8 mouse cellular contexts compared by ENCODE assay signal in genomic region chr1:171065768-171066167, GRCm38 (mm10). TPM values are rescaled to one million over a fixed set of nuclear protein-coding genes. Genes with fewer than 3 reads are reported as not detected.
DNase-seq lines count a peak whose midpoint lies in the region; ATAC-seq lines count a peak whose summit lies in the region.
"Not testable (repeated sequence)": the region's sequence is repeated elsewhere in the genome, so short reads cannot be mapped to it uniquely, and the experiment has no call there.

No protein-coding gene starts in this region.

- not testable (repeated sequence) for H3K27ac ChIP-seq in heart, embryonic 12.5 days (ENCODE audit: poor library complexity, severe bottlenecking); intestine, embryonic 16.5 days (ENCODE audit: low read length)

- H3K9ac ChIP-seq in heart, embryonic 12.5 days; intestine, embryonic 16.5 days (ENCODE audit: low read depth, low read length): not testable (repeated sequence)

- peak overlapping the region; percentile 56 for H3K4me2 ChIP-seq in heart, embryonic 12.5 days
- peak overlapping the region; percentile 50 for H3K4me2 ChIP-seq in intestine, embryonic 16.5 days (ENCODE audit: low read depth, low read length)

- H3K9me3 ChIP-seq in heart, embryonic 12.5 days (replicated peaks); intestine, embryonic 16.5 days (ENCODE audit: control insufficient read depth, low read length): not testable (repeated sequence)

- peaks cover 31% of the 10 kb centered on the region for H3K27me3 ChIP-seq in heart, embryonic 12.5 days (replicated peaks)
- H3K27me3 ChIP-seq in intestine, embryonic 16.5 days (replicated peaks; ENCODE audit: control insufficient read depth, insufficient read depth, low read length) = peaks cover 18% of the 10 kb centered on the region

- peak overlapping the region; percentile 36 for H3K4me3 ChIP-seq in heart, embryonic 12.5 days
- H3K4me3 ChIP-seq in intestine, embryonic 16.5 days (ENCODE audit: low read length) = peak overlapping the region; percentile 36

- ATAC-seq in activated CD4-positive, CD25-positive, alpha-beta regulatory T cell, adult 4 months = peak; percentile 20
- ATAC-seq in erythroblast, adult 5-6 weeks (replicated peaks; ENCODE audit: low FRiP score, poor library complexity, severe bottlenecking) = 0 out of 2 replicates have a peak, but pooled peaks have one; percentile 9
- peak; percentile 1 for ATAC-seq in heart, embryonic 12.5 days (ENCODE audit: insufficient number of reproducible peaks, low FRiP score)
- peak; percentile 1; the same call in 1 of the 2 replicates for ATAC-seq in intestine, embryonic 16.5 days

- peak; percentile 44 to 47 for DNase-seq in left cerebral cortex, postnatal 25 days (ENCODE audit: low spot score in 2 of 2)
- peak; percentile 60 to 68 for DNase-seq in lung, postnatal 4 days
- peak; percentile 66 for DNase-seq in right cerebral cortex, postnatal 25 days
- peak; percentile 55 for DNase-seq in thymus, postnatal 4 days

- H3K4me1 ChIP-seq in heart, embryonic 12.5 days (replicated peaks); intestine, embryonic 16.5 days (ENCODE audit: control insufficient read depth, insufficient read depth, low read length): not testable (repeated sequence)

- 5% methylated on average over 32 of the region's 45 CpGs for WGBS in heart, embryonic 12.5 days
- 8% methylated on average over 27 of the region's 45 CpGs for WGBS in intestine, embryonic 16.5 days

- not testable (repeated sequence) for H3K36me3 ChIP-seq in heart, embryonic 12.5 days; intestine, embryonic 16.5 days (ENCODE audit: control insufficient read depth, insufficient read depth, low read length)

- intact Hi-C loops in left cerebral cortex, postnatal 25 days (cut with DNase I) = not testable (repeated sequence)

RNA-seq across cellular contexts. Expression of gene Fcgr3, which starts 1.0 kb away (rescaled TPM):
- polyA plus RNA-seq in activated CD4-positive, CD25-positive, alpha-beta regulatory T cell, adult 4 months (2017; shearing (Covaris generic)) = under 1 TPM in 1 of 2 experiments, not detected in 1; 0.45 TPM
- total RNA-seq in erythroblast, adult 5-6 weeks (2015; ENCODE audit: low replicate concordance) = 100 and 146 TPM in 2 replicates
- 78.3 and 110 TPM in 2 replicates for total RNA-seq in erythroblast, adult 5-6 weeks (2017; ENCODE audit: low replicate concordance)
- 3.8 and 4.5 TPM in 2 replicates for polyA plus RNA-seq in heart, embryonic 12.5 days (2016; fragmentation: Nextera tagmentation; extraction: Ambion mirVana)
- polyA plus RNA-seq in intestine, embryonic 16.5 days (2015; fragmentation: Nextera tagmentation; extraction: Ambion mirVana) = 15.3 and 15.9 TPM in 2 replicates
- 10 to 100 TPM; 13.8 TPM for total RNA-seq in left cerebral cortex, postnatal 25 days (2021)

RNA-seq across cellular contexts. Expression of gene Fcgr4, which starts 47.0 kb away (rescaled TPM):
- polyA plus RNA-seq in activated CD4-positive, CD25-positive, alpha-beta regulatory T cell, adult 4 months (2017; shearing (Covaris generic)) = under 1 TPM in 1 of 2 experiments, not detected in 1; 0.40 TPM
- total RNA-seq in erythroblast, adult 5-6 weeks (2015; ENCODE audit: low replicate concordance) = 15.3 and 27.5 TPM in 2 replicates
- total RNA-seq in erythroblast, adult 5-6 weeks (2017; ENCODE audit: low replicate concordance) = 9.3 and 10.6 TPM in 2 replicates
- 0.14 and 0.24 TPM in 2 replicates for polyA plus RNA-seq in heart, embryonic 12.5 days (2016; fragmentation: Nextera tagmentation; extraction: Ambion mirVana)
- 1.4 and 1.8 TPM in 2 replicates for polyA plus RNA-seq in intestine, embryonic 16.5 days (2015; fragmentation: Nextera tagmentation; extraction: Ambion mirVana)
- total RNA-seq in left cerebral cortex, postnatal 25 days (2021) = not detected

RNA-seq across cellular contexts. Expression of gene Cfap126, which starts 48.0 kb away (rescaled TPM):
- polyA plus RNA-seq in activated CD4-positive, CD25-positive, alpha-beta regulatory T cell, adult 4 months (2017; shearing (Covaris generic)) = 1 to 10 TPM; 2.1 to 2.4 TPM
- not detected in 2 replicates for total RNA-seq in erythroblast, adult 5-6 weeks (2015; ENCODE audit: low replicate concordance)
- total RNA-seq in erythroblast, adult 5-6 weeks (2017; ENCODE audit: low replicate concordance) = not detected in 2 replicates
- 2.9 and 3.5 TPM in 2 replicates for polyA plus RNA-seq in heart, embryonic 12.5 days (2016; fragmentation: Nextera tagmentation; extraction: Ambion mirVana)
- polyA plus RNA-seq in intestine, embryonic 16.5 days (2015; fragmentation: Nextera tagmentation; extraction: Ambion mirVana) = 1.6 and 2.1 TPM in 2 replicates
- total RNA-seq in left cerebral cortex, postnatal 25 days (2021) = under 1 TPM; 0.34 to 0.43 TPM
